ENCODE assay signal across 13 mouse cellular contexts in the genomic region with DNA sequence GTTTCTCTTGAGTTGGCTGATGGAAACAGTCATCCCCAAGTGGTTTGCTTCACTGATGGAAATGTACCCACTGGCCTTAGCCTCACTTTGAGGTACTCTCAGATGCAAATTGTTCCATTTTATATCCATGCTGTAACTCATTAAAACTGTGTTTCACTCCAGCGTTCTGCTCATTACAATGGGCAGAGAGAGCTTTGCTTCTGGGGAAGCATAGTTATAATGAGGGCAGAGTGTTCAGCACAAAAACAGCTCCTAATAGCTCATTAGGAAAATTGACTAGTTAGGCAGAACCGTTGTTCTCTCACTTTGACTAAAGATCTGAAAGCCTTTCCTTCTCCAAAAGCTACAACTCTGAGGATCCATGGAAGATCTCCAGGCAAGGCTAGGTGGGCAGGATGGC.
"Had no signal": no experiment of that assay in that cellular context is flagged by ENCODE, and none has a peak within 500 bp of the region (broad histone marks: within the 10 kb centered on the region; RNA-seq: fewer than 3 reads in every experiment).

No protein-coding gene starts in this region.

- H3K36me3 ChIP-seq: limb, embryonic 10.5 days; liver, embryonic 15.5 days; neural tube, embryonic 12.5 days; stomach, embryonic 15.5 days had no signal

- DNase-seq: kidney, postnatal 25 days; lung, adult 2 months; lung, postnatal 36 days; midbrain, embryonic 14.5 days; right cerebral cortex, postnatal 14 days; thymus, postnatal 4 days had no signal

- ATAC-seq: lung, postnatal 0 days had no signal

- H3K27ac ChIP-seq: left cerebral cortex, adult 2 months; limb, embryonic 10.5 days; liver, embryonic 15.5 days; neural tube, embryonic 12.5 days; stomach, embryonic 15.5 days had no signal

- H3K9ac ChIP-seq: liver, embryonic 15.5 days; neural tube, embryonic 12.5 days; stomach, embryonic 15.5 days had no signal

- H3K27me3 ChIP-seq: liver, embryonic 15.5 days; neural tube, embryonic 12.5 days; stomach, embryonic 15.5 days had no signal

- H3K9me3 ChIP-seq: limb, embryonic 10.5 days; liver, embryonic 15.5 days; neural tube, embryonic 12.5 days; stomach, embryonic 15.5 days had no signal

- H3K4me2 ChIP-seq: liver, embryonic 11.5 days; liver, embryonic 15.5 days; neural tube, embryonic 12.5 days; stomach, embryonic 15.5 days had no signal

- H3K4me1 ChIP-seq: limb, embryonic 10.5 days; liver, embryonic 15.5 days; neural tube, embryonic 12.5 days; stomach, embryonic 15.5 days had no signal

- H3K4me3 ChIP-seq: left cerebral cortex, adult 2 months; limb, embryonic 10.5 days; liver, embryonic 15.5 days; neural tube, embryonic 12.5 days; stomach, embryonic 15.5 days had no signal
